Mouse (Mus musculus): ENCODE measurements at regions not wholly inside any gene's neighbourhood (a gene's known extent, or its start where the extent isn't known, plus 50 kb on each side); places are given as distances from the start of the nearest gene placed in this dataset.
A peak's percentile ranks its signal among the peaks of the same experiment; 100 is the strongest.

- H3K9ac ChIP-seq, result no peak overlapping the region
- H3K27me3 ChIP-seq, result no peaks in the 10 kb centered on the region
- no peaks in the 10 kb centered on the region for H3K4me1 ChIP-seq
- no peak overlapping the region for H3K4me3 ChIP-seq (replicated peaks)
- H3K36me3 ChIP-seq (replicated peaks), result no peaks in the 10 kb centered on the region
- no peaks in the 10 kb centered on the region for H3K9me3 ChIP-seq
- no peak overlapping the region for H3K4me2 ChIP-seq
- WGBS, result 35% methylated on average over 2 of the region's 2 CpGs
- H3K27ac ChIP-seq, result no peak overlapping the region
- ATAC-seq (ENCODE audit: low FRiP score), result no peak
Measured at GRCm38 (mm10) chr14:73999409-73999909, 338.4 kb downstream of the Gm21750 start.

DNA sequence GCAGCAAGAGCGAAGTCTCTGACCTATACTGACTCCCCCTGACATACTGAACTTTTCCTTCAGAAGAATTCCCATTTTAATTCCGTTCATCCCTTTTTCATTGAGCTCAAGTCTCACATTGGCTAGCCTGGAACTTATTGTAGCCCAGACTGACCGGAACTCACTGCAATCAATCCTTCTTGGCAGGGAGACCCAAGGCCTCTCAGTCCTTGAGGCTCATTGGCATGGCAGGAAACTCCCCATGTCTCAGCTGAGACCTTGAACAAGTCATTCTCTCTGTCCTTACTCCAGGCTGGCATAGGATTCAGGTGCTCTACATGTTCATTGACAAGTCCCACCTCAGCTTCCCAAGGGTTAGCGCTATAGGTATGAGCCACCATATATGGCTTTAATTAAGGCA, 345.9 kb downstream of the Gm21750 start:
- Histone ChIP-seq H3K36me3 (replicated peaks) (no peaks in the 10 kb centered on the region), H3K27me3 (no peaks in the 10 kb centered on the region), H3K9me3 (no peaks in the 10 kb centered on the region), H3K4me2 (no peak overlapping the region), H3K4me3 (replicated peaks) (no peak overlapping the region), H3K9ac (no peak overlapping the region), H3K4me1 (no peaks in the 10 kb centered on the region), H3K27ac (no peak overlapping the region)
- WGBS, result 96% methylated on average over 4 of the region's 4 CpGs
- no peak for ATAC-seq (ENCODE audit: low FRiP score)

DNA sequence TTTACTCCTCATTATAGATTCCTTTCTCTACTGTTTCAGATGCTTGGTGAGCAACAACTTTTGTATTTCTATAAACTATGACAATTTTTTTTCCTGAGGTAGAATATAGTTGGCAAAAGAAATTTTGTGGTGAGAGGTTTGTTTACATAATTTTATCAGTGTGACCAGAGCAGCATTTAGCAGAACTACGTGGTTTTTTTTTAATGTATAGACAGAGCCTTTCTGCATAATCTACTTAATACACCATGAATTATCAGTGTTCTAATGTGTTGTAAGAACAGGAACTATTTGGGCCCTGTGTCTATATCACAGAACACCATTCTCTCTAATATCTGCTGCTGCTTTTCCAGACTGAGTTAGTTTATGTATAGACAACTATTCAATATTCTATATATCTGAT, 350.5 kb downstream of the Gm21750 start:
- no peak for ATAC-seq (ENCODE audit: low FRiP score)
- Histone ChIP-seq H3K36me3 (replicated peaks) (no peaks in the 10 kb centered on the region), H3K9me3 (no peaks in the 10 kb centered on the region), H3K27me3 (no peaks in the 10 kb centered on the region), H3K4me2 (no peak overlapping the region), H3K27ac (no peak overlapping the region), H3K4me3 (replicated peaks) (no peak overlapping the region), H3K4me1 (no peaks in the 10 kb centered on the region), H3K9ac (no peak overlapping the region)
- WGBS, result 81% methylated on average over 1 of the region's 1 CpGs

DNA sequence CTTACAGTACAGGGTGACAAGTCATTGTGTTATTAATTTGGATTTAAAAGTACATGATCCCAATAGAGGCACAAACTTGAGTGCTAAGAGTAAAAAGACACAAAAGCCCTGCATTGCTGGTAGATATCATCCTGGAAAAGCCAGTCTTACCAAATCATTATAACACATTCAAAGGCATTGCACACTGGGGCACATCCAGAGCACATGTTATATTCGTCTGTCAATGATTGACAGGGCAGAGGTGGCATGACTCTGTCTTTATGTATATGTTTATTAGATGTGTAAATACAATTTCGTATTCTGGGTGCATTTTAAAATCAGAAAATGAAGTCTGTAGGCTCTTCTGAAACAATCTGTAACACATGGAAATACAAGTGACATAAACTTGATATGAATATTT, 358.4 kb downstream of the Gm21750 start:
- no peaks in the 10 kb centered on the region for H3K4me1 ChIP-seq

GRCm38 (mm10) chr14:74047009-74047694, 386.1 kb downstream of the Gm21750 start:
- H3K27ac ChIP-seq, result no peak overlapping the region
- no peak overlapping the region for H3K4me3 ChIP-seq (replicated peaks)
- H3K36me3 ChIP-seq (replicated peaks), result no peaks in the 10 kb centered on the region
- ATAC-seq (ENCODE audit: low FRiP score), result peak; percentile 73
- H3K9ac ChIP-seq, result no peak overlapping the region
- 62% methylated on average over 5 of the region's 5 CpGs for WGBS
- no peak overlapping the region for H3K4me2 ChIP-seq
- no peaks in the 10 kb centered on the region for H3K4me1 ChIP-seq
- H3K27me3 ChIP-seq, result no peaks in the 10 kb centered on the region
- no peaks in the 10 kb centered on the region for H3K9me3 ChIP-seq

More for the DNA sequence above, 358.4 kb downstream of the Gm21750 start:
- Histone ChIP-seq H3K9me3 (no peaks in the 10 kb centered on the region), H3K27ac (no peak overlapping the region), H3K9ac (no peak overlapping the region), H3K36me3 (replicated peaks) (no peaks in the 10 kb centered on the region), H3K4me3 (replicated peaks) (no peak overlapping the region), H3K4me2 (no peak overlapping the region), H3K27me3 (no peaks in the 10 kb centered on the region)
- 70% methylated on average over 2 of the region's 2 CpGs for WGBS
- no peak for ATAC-seq (ENCODE audit: low FRiP score)

- Histone ChIP-seq H3K4me3 (replicated peaks) (no peak overlapping the region), H3K4me2 (no peak overlapping the region), H3K27me3 (no peaks in the 10 kb centered on the region), H3K9ac (no peak overlapping the region), H3K27ac (peak overlapping the region; percentile 3; the same call in 1 of the 2 replicates), H3K36me3 (replicated peaks) (no peaks in the 10 kb centered on the region), H3K4me1 (no peaks in the 10 kb centered on the region), H3K9me3 (no peaks in the 10 kb centered on the region)
- 86% methylated on average over 6 of the region's 6 CpGs for WGBS
- no peak for ATAC-seq (ENCODE audit: low FRiP score)
Measured at GRCm38 (mm10) chr14:74047695-74048280, 386.8 kb downstream of the Gm21750 start.

GRCm38 (mm10) chr14:74048386-74048785, 387.4 kb downstream of the Gm21750 start:
- no peak overlapping the region for H3K4me3 ChIP-seq (replicated peaks)
- H3K27ac ChIP-seq, result no peak overlapping the region
- no peak overlapping the region for H3K9ac ChIP-seq
- no peaks in the 10 kb centered on the region for H3K27me3 ChIP-seq
- 85% methylated on average over 3 of the region's 3 CpGs for WGBS
- no peak overlapping the region for H3K4me2 ChIP-seq
- H3K4me1 ChIP-seq, result no peaks in the 10 kb centered on the region
- H3K9me3 ChIP-seq, result no peaks in the 10 kb centered on the region
- H3K36me3 ChIP-seq (replicated peaks), result no peaks in the 10 kb centered on the region
- ATAC-seq (ENCODE audit: low FRiP score), result no peak

GRCm38 (mm10) chr14:74066051-74066450, 405.0 kb downstream of the Gm21750 start:
- Histone ChIP-seq H3K27me3 (no peaks in the 10 kb centered on the region), H3K36me3 (replicated peaks) (no peaks in the 10 kb centered on the region)
- ATAC-seq (ENCODE audit: low FRiP score), result no peak

DNA sequence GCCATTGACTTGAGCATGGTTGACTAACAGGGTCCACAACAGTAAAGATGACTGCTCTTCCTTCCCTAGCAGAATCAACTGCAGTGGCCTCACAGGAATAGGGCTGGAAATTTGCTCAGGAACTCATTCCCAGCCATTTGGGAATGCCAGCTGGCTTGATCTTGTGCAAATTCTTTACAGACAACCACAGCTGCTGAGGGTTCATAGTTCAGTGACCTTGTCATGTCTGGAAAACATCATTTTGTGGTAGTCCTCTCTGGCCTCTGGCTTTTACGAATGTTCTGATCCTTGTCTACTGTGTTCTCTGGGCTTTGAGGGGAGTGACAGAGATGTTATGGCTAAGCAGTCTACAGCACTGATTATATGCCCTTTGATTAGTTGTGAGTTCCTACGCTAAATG, 432.0 kb downstream of the Gm21750 start:
- Histone ChIP-seq H3K4me3 (replicated peaks) (no peak overlapping the region), H3K4me2 (no peak overlapping the region), H3K36me3 (replicated peaks) (no peaks in the 10 kb centered on the region), H3K9me3 (no peaks in the 10 kb centered on the region), H3K4me1 (no peaks in the 10 kb centered on the region), H3K27me3 (no peaks in the 10 kb centered on the region), H3K9ac (no peak overlapping the region), H3K27ac (no peak overlapping the region)
- WGBS, result 84% methylated on average over 2 of the region's 2 CpGs
- ATAC-seq (ENCODE audit: low FRiP score), result no peak

More at GRCm38 (mm10) chr14:74066051-74066450, 405.0 kb downstream of the Gm21750 start:
- no peak overlapping the region for H3K27ac ChIP-seq
- H3K9ac ChIP-seq, result no peak overlapping the region
- no peak overlapping the region for H3K4me2 ChIP-seq
- H3K4me3 ChIP-seq (replicated peaks), result no peak overlapping the region
- no peaks in the 10 kb centered on the region for H3K4me1 ChIP-seq
- no peaks in the 10 kb centered on the region for H3K9me3 ChIP-seq

DNA sequence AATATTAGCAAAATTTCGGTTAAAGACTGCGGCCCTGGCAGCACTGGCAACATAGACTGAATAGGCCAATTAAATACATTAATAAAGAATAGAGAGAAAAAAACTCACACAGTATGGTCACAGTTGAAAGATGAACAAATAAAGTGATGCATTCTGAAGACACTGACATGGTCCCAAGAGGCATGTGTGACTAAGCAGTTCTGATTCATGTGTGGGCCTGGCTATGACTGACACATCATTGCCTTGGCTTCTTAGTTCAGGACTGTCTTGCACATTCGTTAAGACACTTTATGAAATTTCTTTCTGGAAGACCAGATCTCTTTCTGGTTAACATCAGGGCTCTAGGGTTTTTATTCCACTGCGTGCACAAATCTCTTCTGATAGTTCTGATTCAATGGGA, 438.7 kb downstream of the Gm21750 start:
- no peak overlapping the region for H3K9ac ChIP-seq
- no peaks in the 10 kb centered on the region for H3K9me3 ChIP-seq
- H3K4me3 ChIP-seq (replicated peaks), result no peak overlapping the region
- no peaks in the 10 kb centered on the region for H3K36me3 ChIP-seq (replicated peaks)
- H3K27ac ChIP-seq, result no peak overlapping the region
- H3K4me2 ChIP-seq, result no peak overlapping the region
- no peak for ATAC-seq (ENCODE audit: low FRiP score)
- no peaks in the 10 kb centered on the region for H3K27me3 ChIP-seq
- no peaks in the 10 kb centered on the region for H3K4me1 ChIP-seq
- WGBS, result 92% methylated on average over 4 of the region's 4 CpGs

DNA sequence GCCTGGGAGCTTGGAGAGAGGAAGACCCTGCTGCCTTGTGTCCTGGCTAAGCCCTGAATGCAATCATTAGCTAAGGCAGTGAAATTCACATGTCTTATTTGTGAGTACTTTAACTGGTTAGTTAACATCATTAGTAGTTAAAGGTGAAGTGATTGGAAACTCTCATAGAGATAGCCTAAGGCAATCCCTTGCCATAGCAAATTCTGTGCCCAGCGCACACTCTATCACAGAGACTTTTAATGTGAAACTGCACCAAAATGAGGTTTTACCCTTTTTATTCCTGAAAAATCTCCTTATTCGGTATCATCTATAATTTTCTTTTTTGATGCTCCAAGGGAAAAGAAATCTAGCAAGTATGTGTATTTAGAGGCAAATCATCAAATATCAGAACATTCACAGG, 451.6 kb downstream of the Gm21750 start:
- H3K27me3 ChIP-seq, result no peaks in the 10 kb centered on the region
- no peak for ATAC-seq (ENCODE audit: low FRiP score)
- peaks cover 6% of the 10 kb centered on the region; the same call in 1 of the 2 replicates for H3K4me1 ChIP-seq
- H3K9ac ChIP-seq, result no peak overlapping the region
- no peak overlapping the region for H3K27ac ChIP-seq
- no peaks in the 10 kb centered on the region for H3K36me3 ChIP-seq (replicated peaks)
- H3K4me3 ChIP-seq (replicated peaks), result no peak overlapping the region
- 89% methylated on average over 2 of the region's 2 CpGs for WGBS
- no peak overlapping the region for H3K4me2 ChIP-seq
- no peaks in the 10 kb centered on the region for H3K9me3 ChIP-seq

DNA sequence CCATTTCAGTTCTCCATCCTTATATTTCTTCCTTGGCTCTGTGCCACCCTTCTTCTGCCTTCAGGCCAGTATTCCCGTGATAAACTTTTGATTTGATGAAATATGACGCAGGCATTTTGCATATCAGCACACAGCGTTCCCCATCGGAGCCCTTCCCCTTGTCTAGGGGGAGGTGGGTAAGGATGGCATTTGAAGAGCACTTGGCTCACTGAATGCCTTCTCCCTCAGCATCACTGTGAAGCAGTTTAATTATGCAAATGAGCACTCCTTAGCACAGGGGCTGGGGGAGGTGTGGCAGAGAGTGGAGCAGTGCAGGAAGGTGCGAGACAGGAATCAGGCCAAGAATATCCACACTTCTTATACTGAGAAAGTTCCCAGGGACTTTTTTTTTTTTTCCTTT, 452.1 kb downstream of the Gm21750 start:
- no peaks in the 10 kb centered on the region for H3K36me3 ChIP-seq (replicated peaks)
- H3K4me1 ChIP-seq, result peaks cover 6% of the 10 kb centered on the region; the same call in 1 of the 2 replicates
- no peaks in the 10 kb centered on the region for H3K27me3 ChIP-seq
- no peak overlapping the region for H3K27ac ChIP-seq
- H3K4me3 ChIP-seq (replicated peaks), result no peak overlapping the region
- H3K9ac ChIP-seq, result no peak overlapping the region
- peak; percentile 94 for ATAC-seq (ENCODE audit: low FRiP score)
- no peak overlapping the region for H3K4me2 ChIP-seq
- no peaks in the 10 kb centered on the region for H3K9me3 ChIP-seq
- 42% methylated on average over 5 of the region's 5 CpGs for WGBS

- Histone ChIP-seq H3K9me3 (no peaks in the 10 kb centered on the region), H3K9ac (no peak overlapping the region), H3K36me3 (replicated peaks) (no peaks in the 10 kb centered on the region), H3K27ac (no peak overlapping the region), H3K4me3 (replicated peaks) (no peak overlapping the region), H3K4me2 (no peak overlapping the region), H3K4me1 (peaks cover 6% of the 10 kb centered on the region; the same call in 1 of the 2 replicates), H3K27me3 (no peaks in the 10 kb centered on the region)
- ATAC-seq (ENCODE audit: low FRiP score), result no peak
- 75% methylated on average over 3 of the region's 3 CpGs for WGBS
Measured at GRCm38 (mm10) chr14:74113556-74113955, 452.5 kb downstream of the Gm21750 start.

Data from forebrain, embryonic 12.5 days (tissue).